Mouse (Mus musculus) cerebellum, postnatal 10 days (tissue): Measurements from ENCODE around the gene Dpp9.

Source experiments
- DNase-seq, 2 experiments: peaks; one replicate each; pipeline ENCODE4 v3.0.0; 2021; ENCODE audit warnings: mixed read lengths in 2 of 2

Gene Dpp9

GRCm38 (mm10) chr17:56139355-56139754 is 79.3 kb downstream of the Dpp9 start:
- DNase-seq, result peak; percentile 52 to 59

GRCm38 (mm10) chr17:56137839-56138613 is 80.7 kb downstream of the Dpp9 start:
- peak in 1 of 2 experiments; percentile 61 for DNase-seq
